Mouse (Mus musculus) gastrocnemius, adult 18-20 months (tissue): ENCODE results near the gene Tcf12. TPM values are rescaled to one million over a fixed set of nuclear protein-coding genes. Genes with fewer than 3 reads are reported as not detected.

ENCODE experiments used
- DNase-seq: peaks from one replicate; pipeline ENCODE4 v3.0.0; 2021; ENCODE audit warnings: low spot score
- microRNA-seq: library from miRNA; unstranded; fragments of <30 nt; microRNA quantifications from one replicate; pipeline ENCODE4 v1.2.0, GENCODE M21; 2021
- total RNA-seq, 2 experiments: library from RNA; stranded (reverse); gene quantifications; 2 replicates each; pipeline ENCODE4 v1.2.3; 2021

Gene Tcf12
- total RNA-seq, 2 experiments from 2014 or later, result 22.4 to 29.2 TPM

GRCm38 (mm10) chr9:71806422-71806805 lies 305.3 kb downstream of the Tcf12 start:
- DNase-seq, result peak; percentile 79

- DNase-seq, result no peak
Measured at GRCm38 (mm10) chr9:71805646-71806421, 305.8 kb downstream of the Tcf12 start.

- DNase-seq, result no peak
Measured at GRCm38 (mm10) chr9:71804116-71804515, 307.6 kb downstream of the Tcf12 start.

- DNase-seq, result no peak
Measured at GRCm38 (mm10) chr9:71803281-71803680, 308.4 kb downstream of the Tcf12 start.

GRCm38 (mm10) chr9:71799598-71799997 lies 312.1 kb downstream of the Tcf12 start:
- no peak for DNase-seq

- no peak for DNase-seq
Measured at GRCm38 (mm10) chr9:71798176-71798575, 313.5 kb downstream of the Tcf12 start.

Small RNA genes within 50 kb of the gene (microRNA-seq; reads per million reads assigned to microRNA genes)
- gene Gm27450, result not detected

Other genes starting within 250 kb of the Tcf12 start
- gene Zfp280d, start 163.0 kb upstream of the Tcf12 start, total RNA-seq, result 10 to 100 TPM; 15.2 to 16.6 TPM